Mouse (Mus musculus) cortical plate, adult 2 months (tissue): ENCODE data around the gene Tada3.

ENCODE experiments used
- CTCF ChIP-seq: fragments of 200-500 bp; IDR thresholded peaks from 2 replicates; pipeline ENCODE4 v1.5.1; 2011; ENCODE audit warnings: mild to moderate bottlenecking, control low read depth, low read length; ENCODE audit not compliant: insufficient read depth; ENCODE audit errors: extremely low read depth
- POLR2A ChIP-seq: fragments of 200-500 bp; IDR thresholded peaks from 2 replicates; pipeline ENCODE4 v1.6.1; 2011; ENCODE audit warnings: mild to moderate bottlenecking, low read length, control low read depth; ENCODE audit not compliant: insufficient read depth; ENCODE audit errors: extremely low read depth

- TF ChIP-seq CTCF (no peak), POLR2A (no peak)
Observed at GRCm38 (mm10) chr6:113380480-113380879, 2.8 kb upstream of the Tada3 start.
